Mouse (Mus musculus) left cerebral cortex, postnatal 14 days (tissue): ENCODE measurements at regions not wholly inside any gene's neighbourhood (a gene's known extent, or its start where the extent isn't known, plus 50 kb on each side); places are given as distances from the start of the nearest gene placed in this dataset.

ENCODE experiments used
- DNase-seq, 2 experiments: peaks; one replicate each; pipeline ENCODE4 v3.0.0; 2021 to 2022; ENCODE audit warnings: low spot score in 2 of 2, mixed read lengths in 1 of 2
- intact Hi-C: fragments of 180-260 bp; cut with DNase I; formaldehyde crosslinking; loops from one replicate; pipeline ENCODE4 v1.15.1; 2025

DNA sequence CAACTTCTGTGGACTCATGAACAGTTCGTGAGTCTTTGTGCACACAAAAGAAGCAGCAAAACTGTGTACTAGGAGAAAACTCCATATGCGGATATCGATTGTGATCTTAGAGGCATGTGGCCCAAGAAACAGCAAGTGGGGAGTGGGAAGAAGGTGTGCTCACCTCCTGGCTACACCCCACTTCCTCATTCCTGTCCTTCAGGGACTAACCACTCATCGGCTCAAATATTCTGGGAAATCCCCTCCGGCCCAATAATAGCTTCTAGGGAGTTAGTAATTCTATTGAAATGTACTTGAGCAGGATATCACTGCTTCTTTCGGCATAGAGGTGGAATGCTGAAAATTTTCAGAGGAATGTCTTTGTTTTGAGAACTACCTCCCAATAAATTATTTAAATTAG is 539.5 kb downstream of the Nfib start:
- intact Hi-C loops = no loop called here
- no peak for DNase-seq

DNA sequence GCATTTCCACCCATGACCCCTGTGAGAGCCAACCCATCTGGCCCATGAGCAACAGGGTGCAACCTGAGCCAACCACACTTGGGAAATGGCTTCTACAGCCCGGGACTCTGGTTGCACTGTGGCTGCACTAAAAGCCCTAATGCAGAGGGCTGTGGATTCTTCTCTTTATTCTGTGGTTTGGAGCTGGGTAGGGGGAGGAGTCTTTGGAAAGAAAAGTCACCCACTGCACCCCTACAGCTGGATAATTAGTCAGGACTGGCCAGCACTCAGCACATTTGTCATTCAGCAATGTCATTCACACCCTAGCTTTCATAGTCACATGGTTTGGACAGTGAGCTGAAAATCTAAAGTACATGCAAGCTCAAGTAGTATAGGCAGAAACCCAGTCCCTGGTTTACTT is 541.5 kb downstream of the Nfib start:
- DNase-seq = no peak
- intact Hi-C loops = no loop called here

DNA sequence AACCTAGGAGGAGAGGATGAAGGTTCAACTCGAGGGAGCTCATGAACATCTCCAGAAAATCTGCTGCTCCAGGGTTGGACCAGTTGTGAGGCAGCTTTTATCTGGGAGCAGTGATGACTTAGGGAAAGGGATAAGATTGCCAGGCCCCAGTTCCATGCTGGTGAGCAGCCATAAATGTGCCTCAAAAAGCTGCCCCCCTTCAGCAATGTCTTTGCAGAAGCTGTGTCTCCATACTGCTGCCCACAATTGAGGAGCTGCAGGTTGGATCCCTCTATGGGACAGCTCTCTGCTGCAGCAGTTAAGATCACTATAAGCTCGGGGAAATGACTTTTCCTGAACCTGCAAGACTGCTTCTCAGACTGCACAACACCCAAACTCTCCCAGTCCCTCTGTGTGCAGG is 543.7 kb downstream of the Nfib start:
- intact Hi-C loops = no loop called here
- no peak for DNase-seq

DNA sequence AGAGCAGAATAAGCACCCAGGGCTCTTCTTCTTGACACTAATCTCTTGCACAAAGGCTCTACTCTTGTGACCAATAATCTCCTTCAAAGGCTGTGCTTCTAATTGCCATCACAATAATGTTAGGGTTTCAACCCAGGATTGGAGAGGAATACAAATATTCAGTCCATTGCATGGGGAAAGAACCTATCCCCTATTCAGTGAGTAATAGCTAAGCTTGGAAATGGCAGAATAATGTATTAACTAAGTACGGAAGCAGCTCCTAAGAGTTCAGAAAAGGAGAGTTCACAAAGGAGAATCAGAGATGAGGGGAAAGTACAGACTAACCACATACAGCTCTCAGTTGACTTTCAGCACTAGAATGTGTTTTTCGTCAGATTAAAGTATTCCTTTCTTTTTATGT is 544.3 kb downstream of the Nfib start:
- DNase-seq = no peak
- intact Hi-C loops = no loop called here

DNA sequence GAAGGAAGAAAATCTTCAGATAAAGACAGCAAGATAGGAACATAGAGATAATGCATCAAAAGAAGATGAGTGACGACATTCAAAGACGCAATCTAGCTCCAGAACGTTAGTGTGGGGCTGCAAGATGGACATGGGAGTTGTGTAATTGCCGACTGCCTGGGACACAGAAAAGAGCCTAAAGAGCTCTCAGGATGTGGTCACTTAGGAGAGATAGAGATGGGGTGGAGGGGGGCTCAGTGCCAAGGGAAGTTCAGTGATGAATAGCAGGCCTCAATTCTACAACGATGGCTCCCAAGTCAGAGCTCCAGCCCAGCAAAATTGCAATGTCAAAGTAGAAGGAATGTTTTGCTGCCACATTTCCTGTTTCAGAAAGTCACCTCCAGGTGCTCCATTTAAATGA is 545.3 kb downstream of the Nfib start:
- no peak for DNase-seq
- intact Hi-C loops = no loop called here

DNA sequence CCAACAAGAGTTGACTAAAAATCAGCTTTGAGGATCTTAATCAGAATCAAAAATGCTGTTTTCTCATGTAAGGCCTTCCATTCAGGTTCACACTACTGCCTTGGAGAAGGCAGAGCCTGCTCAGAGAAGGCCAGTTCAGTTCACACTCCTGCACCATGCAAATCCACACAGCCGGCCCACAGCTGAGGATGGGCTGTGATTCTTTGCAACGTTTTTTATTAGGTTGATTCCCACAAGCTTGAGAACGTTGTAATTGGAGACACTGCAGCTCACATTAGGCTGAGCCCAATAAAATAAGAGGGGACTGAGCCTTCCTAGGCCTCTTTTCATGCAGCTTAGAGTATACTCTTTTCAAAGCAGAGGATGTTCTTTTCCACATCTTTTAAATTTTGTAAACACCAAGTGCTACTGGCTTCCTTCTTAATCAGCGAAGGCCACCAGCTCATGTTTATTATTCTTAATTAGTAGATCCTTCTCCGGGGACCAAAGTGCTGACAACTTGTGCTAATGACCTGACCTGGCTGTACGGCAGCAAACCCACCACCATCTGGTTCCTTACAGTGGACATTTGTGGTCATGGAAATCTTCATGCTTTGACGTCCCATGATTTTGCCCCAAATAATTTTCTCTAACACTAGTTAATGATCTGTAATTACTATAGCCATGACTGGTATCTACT is 549.8 kb downstream of the Nfib start:
- intact Hi-C loops = no loop called here
- no peak for DNase-seq

DNA sequence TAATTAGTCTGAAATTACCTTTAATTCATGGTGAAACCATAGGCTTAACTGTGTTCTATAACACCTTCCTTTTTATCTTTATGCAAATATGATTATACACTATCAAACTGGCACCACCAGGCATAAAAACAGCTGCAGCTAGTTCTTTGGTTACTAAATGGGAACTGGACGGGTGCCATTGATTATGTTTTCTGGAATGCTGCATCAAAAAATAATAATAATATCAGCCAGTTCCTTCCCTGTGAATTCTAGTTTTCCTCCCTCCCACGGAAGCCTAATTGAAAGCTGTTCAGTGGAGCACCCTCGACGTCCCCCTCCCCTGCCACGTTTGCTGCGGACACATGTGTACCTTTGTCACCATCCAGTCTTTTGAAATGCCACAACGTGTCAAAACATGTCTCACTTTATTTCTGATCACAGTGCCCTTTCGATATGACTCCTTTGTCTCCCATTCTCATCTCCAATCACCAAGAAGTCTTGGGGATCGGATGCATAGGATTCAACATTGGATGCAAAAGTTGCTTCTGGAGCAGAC is 551.5 kb downstream of the Nfib start:
- intact Hi-C loops = no loop called here

DNA sequence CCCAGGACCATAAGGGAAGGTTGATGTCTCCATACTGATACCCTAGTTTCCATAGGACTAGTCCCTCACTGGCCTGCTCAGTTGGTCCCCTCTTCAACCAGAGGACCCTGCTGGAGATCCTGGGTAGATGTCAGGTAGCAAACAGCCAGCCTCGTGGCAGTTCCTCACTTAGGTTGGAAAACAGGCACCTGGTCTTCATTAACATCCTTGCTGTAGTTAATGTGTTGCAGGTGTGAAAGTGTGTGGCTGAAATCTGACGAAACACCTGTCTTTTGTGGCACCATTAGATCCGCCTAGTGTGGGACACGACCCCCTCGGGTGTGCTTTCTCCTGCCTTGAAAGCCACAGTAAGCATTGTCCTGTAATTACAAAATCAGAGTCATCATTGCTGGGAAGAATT is 551.9 kb downstream of the Nfib start:
- DNase-seq = no peak
- intact Hi-C loops = no loop called here

More for the DNA sequence above, 551.5 kb downstream of the Nfib start:
- DNase-seq = no peak

DNA sequence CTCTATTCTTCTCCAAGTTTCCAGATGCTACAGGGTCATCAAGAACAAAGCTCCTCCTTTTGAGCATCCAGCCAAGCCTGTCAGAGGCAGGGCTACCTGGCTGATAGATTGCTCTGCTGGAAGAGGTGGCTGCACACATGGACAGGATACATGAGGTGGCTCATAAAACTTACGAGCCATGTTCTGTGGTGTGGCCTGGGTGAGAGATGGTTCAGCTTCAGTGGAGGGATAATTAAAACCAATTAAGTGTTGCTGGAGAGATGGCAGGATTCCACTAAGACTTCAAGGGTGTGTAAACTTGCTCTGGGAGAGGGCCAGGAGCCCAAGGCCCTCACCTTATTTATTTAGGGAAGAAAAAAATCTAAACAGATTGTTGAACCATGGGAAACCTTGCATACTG is 555.6 kb downstream of the Nfib start:
- DNase-seq = no peak
- intact Hi-C loops = no loop called here

DNA sequence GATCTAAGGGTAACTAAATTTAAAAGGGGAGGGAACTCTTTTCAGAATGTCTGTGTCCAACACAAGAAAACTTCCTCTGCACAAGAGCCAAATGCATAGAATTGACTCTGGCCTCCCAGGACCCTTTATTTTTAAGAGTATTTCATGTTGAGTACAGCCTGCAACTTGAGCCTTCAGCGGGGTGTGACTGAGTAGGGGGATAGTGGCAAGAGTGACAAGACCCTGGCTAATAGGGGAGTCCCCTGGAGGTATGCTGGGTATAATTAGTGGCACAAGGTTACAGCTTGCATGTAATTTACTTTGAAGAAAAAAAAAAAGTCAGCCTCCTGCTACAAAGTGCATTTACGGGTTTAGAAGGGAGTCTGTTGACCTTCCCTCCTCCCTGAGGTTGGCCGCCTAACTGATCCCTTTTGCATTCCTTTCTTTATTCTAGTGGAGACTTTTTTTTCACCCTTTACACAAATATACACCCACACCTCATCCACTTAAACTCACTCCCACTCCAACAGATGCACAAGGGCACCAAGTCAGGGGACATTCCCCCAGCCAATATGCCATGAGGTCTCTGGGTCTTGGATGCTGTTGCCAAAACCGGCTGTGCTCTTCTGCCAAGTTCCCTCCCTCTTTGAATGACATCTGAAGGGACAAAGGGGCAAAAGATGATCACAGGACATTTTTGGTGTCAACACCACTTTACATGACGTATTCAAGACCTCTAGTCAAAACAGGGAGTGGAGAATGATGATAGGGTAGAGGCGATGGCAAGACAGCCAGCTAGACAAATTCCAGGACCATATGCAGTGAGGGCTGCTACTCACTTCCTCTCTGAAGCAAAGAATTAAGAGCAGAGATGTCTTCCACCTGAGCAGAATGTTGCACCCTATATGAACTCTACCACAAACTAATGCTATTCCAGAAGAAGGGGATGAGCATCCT is 557.2 kb downstream of the Nfib start:
- intact Hi-C loops = no loop called here

DNA sequence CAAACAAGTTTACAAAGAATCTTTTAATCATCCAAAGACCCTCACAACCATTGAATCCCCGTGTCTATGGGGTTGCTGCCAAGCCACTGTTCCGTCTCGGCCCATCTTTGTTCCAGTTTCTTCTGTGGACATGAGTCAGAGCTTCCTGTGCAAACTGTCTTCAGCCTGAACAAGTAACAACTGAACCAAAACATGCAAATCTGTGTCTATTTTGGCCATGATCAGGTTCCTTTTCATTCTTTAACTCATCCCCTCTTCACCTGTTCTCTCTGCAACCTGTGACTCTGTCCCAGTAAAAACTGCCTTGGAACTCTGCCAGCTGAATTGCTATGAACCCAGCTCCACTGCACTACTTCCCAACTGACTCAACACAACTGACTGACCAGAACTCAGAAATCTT is 563.2 kb downstream of the Nfib start:
- intact Hi-C loops = no loop called here
- no peak for DNase-seq

More for the DNA sequence above, 557.2 kb downstream of the Nfib start:
- DNase-seq = no peak

DNA sequence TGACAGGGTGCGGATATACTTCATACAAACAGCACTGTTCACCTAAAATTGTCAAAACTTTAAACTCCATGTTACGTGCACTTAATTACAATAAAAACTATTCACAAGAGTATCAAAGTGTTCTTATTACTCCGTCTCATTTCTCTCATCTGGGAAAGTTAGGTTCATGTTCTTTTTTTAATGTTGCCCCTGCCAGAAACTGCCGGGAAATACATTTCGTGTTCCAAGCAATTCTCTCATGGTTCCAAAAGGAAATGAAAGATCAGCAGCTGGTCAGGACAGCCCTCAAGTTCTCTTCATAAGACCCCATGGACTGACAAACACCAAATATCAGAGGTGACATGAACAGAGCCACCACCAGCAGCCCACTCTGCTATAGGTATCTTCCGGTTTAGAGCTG is 565.7 kb downstream of the Nfib start:
- DNase-seq = no peak
- intact Hi-C loops = no loop called here

DNA sequence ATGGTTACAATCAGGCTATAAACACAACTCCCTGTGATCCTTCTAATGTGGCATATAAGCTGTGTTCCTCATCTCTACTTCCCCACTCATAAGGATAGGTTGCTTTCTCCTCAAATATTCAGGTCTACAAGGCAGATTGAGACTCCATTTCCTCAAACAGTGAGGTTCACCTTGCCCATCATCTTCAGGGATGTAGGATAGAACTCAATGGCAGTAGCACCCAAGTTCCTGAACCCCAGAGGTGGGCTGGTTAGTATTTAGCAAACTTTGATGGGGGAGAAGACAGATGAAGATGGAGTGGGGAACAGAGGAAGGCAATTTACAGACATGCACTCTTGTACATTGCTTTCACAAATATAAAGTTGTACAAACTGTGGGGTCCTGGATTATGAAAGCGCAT is 566.5 kb downstream of the Nfib start:
- DNase-seq = no peak
- intact Hi-C loops = no loop called here

DNA sequence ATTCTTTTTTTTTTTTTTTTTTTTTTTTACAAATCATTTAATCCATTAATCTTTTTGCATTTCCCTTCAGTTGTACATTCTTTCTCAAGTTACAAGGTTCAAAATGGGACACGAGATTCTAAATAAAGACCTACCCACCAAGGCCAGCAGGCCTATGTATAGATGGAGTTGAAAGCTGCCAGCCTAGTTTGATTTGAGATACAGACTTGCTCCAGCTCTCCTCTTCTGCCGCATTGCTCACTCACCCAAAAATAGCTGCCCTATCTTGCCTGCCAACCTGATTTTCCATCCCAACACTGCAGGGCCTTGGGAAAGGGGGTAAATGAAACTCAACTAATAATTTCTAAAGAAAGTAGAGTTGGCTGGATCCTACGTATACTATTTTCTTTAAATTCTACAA is 572.7 kb downstream of the Nfib start:
- intact Hi-C loops = no loop called here
- DNase-seq = peak; percentile 12 to 20

DNA sequence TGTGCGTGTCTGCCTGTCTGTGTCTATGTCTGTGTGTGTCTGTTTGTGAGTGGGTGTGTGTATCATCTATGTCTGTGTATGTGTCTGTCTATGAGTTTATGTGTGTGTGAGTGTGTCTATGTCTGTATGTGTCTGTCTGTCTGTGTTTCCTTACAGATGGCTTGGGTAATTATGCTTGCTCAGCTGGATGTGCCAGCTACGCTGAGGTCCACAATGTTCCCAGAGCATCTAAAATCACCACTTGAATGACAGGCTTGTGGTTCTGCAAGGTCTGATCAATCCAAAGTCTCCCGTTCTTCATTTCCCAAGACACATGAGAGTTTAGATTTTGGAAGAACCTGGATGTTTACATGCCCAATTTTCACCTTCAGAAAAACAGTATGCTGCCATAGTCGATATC is 573.2 kb downstream of the Nfib start:
- intact Hi-C loops = no loop called here

DNA sequence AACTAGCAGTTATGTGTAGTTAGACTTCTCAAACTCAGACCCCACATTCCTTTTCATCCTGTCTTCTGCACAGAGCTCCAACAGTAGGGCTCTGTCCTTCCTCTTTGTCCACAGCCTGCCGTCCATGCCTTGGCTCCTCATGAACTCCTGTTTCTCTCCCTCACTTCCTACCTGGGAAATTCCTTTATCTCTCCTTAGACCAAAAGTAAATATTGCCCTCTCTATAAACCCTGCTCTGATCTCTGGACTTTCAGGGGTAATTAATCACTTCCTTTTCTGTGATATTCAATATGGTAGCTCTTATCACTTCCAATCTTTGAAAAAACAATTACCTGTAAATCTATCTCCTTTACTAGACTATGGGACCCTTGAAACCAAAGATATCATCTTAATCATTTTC is 576.1 kb downstream of the Nfib start:
- intact Hi-C loops = no loop called here
- DNase-seq = no peak

More for the DNA sequence above, 573.2 kb downstream of the Nfib start:
- peak in 1 of 2 experiments; percentile 9 for DNase-seq

DNA sequence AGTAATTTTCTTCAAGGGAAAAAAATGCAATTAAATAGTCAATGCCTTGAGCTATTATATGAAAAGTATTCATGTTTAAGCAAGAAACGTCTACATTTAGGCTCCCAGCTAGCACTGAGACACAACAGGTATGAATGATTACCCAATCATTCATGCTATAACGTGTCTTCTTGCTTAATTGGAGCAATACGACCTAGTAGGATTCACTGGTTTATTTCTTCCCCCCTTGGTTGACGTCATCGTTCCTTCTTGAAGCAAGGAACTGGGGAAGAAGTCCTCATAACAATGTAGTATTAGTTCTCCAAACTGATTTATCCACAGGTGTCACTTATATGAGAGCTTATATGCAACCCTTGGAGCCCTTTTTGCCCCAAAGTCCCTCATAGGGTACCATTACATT is 581.8 kb downstream of the Nfib start:
- no peak for DNase-seq
- intact Hi-C loops = no loop called here

DNA sequence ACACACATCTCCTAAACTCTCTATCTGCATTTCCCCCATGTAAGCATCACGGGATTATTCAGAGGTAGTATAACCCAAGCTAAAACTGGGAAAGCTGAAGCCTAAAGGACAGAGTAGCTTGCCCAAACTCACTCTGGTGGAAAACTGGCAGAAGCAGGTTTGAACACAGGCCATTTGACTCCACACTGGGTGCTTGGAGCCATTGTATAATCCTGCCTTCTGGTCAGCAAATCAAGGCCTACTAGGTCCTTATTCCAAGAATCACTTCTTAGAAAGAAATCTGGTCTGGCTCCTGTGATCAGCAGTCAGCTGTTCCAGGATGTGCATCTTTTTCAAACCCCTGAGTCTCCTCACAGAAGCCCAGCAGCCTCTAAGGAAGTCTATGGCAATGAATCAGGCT is 582.4 kb downstream of the Nfib start:
- intact Hi-C loops = no loop called here
- no peak for DNase-seq

DNA sequence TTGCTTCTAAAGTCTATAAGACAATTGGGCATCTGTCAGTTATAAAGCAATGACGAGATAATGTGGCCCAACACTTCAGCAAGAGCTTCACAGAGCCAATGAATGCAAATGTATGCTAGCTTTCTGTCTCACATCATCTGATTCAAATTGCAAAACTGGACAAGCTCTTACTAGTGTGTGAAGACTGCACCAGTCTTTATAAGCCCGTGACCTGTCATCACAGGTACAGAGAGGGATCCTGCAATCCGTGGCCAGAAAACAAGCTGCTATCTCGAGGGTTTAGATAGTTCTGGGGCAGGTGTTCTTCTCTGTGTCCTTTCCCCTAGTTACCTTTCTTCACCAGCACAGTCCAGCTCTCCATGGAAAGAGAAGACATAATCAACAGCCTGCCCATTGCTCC is 584.8 kb downstream of the Nfib start:
- intact Hi-C loops = no loop called here
- DNase-seq = no peak

DNA sequence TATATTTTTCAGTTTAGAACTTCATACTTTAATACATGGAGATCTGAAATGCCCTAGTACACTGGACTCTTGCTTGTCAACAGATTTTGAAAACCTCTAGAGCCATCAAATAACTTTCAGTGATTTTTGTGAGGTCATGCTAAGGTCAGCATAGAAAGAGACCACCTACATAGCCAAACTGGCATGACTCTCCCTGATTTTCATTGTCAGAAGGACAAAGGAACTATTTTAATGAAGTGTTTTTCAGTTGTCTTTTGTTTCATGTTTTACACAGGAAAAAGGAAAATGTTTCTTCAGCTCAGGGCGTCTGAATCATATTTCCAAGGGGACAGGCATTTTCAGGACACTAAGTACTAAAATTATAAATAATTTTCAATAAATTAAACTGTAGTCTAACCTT is 585.2 kb downstream of the Nfib start:
- DNase-seq = no peak
- intact Hi-C loops = no loop called here

DNA sequence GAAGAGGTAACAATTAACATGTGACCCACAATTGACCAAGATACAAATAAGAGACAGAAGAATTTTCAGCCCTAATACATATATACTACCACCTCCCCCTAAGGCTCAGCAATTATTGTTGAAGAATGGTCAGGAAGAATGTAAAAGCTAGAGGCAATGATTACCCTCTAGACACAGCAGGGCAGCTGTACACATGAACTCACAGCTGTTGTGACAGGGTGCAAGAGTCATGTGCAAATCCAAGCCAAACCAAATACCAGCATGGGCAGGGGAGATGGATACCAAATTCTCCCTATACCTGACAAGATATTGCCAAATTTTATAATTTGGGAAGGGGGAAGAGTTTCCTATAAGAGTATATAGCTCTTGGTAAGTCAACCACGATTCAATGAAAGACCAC is 603.7 kb downstream of the Nfib start:
- DNase-seq = no peak
- intact Hi-C loops = no loop called here
